Mouse (Mus musculus): ENCODE measurements around the gene Wdfy2. TPM values are rescaled to one million over a fixed set of nuclear protein-coding genes. Genes with fewer than 3 reads are reported as not detected.

The Wdfy2 gene
- total RNA-seq, 2 experiments from 2014 or later = 14.1 to 16.5 TPM

DNA sequence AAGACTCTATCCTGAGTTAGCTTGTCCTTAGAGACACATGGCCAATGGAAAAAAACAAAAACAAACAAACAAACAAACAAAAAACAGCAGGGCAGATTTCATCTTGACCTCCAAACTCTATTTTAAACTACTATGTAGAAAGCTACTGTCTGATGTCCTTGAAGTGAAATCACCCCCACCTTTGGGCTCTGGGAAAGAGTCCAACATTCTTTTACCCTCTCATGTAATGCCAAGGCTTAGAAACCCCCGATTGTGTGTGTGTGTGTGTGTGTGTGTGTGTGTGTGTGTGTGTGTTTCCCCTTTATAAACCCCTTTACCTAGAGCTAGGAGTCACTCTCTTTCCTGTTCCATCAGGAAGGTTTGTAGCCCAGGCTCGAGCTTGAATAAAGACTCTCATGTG, 165.1 kb downstream of the Wdfy2 start:
- DNase-seq (ENCODE audit: extremely low spot score in 1 of 2, low spot score in 1 of 2) = no peak

Small RNA genes within 50 kb of the gene (microRNA-seq; reads per million reads assigned to microRNA genes)
- gene Mir6541 (0 reads per million in 2 experiments), gene Mir8098 (0 to 1.6 reads per million in 2 experiments)

Other genes starting within 250 kb of the Wdfy2 start
- not detected for gene Serpine3, start 174.0 kb upstream of the Wdfy2 start, total RNA-seq (2021)
- gene Ints6, start 76.5 kb upstream of the Wdfy2 start, total RNA-seq (2021) = 10 to 100 TPM; 44.4 to 46.0 TPM
- not detected for gene Defb48, start 146.8 kb downstream of the Wdfy2 start, total RNA-seq (2021)
- not detected for gene Defb47, start 160.4 kb downstream of the Wdfy2 start, total RNA-seq (2021)
- not detected for gene Defb43, start 174.1 kb downstream of the Wdfy2 start, total RNA-seq (2021)
- gene Defb42, start 209.3 kb downstream of the Wdfy2 start, total RNA-seq (2021) = under 1 TPM in 1 of 2 experiments, not detected in 1; 0.49 TPM
- gene Defb30, start 212.3 kb downstream of the Wdfy2 start, total RNA-seq (2021) = not detected

Data from layer of hippocampus, postnatal 25 days (tissue).